Mouse (Mus musculus) forebrain, postnatal 0 days (tissue): ENCODE results near the gene Stac. TPM values are rescaled to one million over a fixed set of nuclear protein-coding genes. Genes with fewer than 3 reads are reported as not detected.

ENCODE experiments used
- ATAC-seq: fragments of 200-750 bp; cut with Nextera tagmentation; 2 replicates; pipeline ENCODE4 v1.8.0; 2017; ENCODE audit warnings: mild to moderate bottlenecking, moderate library complexity
- DNase-seq: peaks from one replicate; pipeline ENCODE4 v3.0.0-alpha.2; 2015
- H3K27ac ChIP-seq: fragments of 300-500 bp; sonication (generic); 2 replicates; pipeline ENCODE4 v1.5.1; 2014; ENCODE audit warnings: low read depth, mild to moderate bottlenecking, antibody characterized with exemption, low read length, moderate library complexity, mixed read lengths
- H3K27me3 ChIP-seq: fragments of 300-500 bp; sonication (generic); 2 replicates; pipeline ENCODE4 v1.6.1; 2014; ENCODE audit warnings: mild to moderate bottlenecking, low read length, mixed read lengths; ENCODE audit not compliant: insufficient read depth
- H3K36me3 ChIP-seq: fragments of 300-500 bp; sonication (generic); 2 replicates; pipeline ENCODE4 v1.6.1; 2014; ENCODE audit warnings: mild to moderate bottlenecking, moderate library complexity; ENCODE audit not compliant: insufficient read depth
- H3K4me1 ChIP-seq: fragments of 300-500 bp; sonication (generic); 2 replicates; pipeline ENCODE4 v1.6.1; 2014; ENCODE audit warnings: antibody characterized with exemption; ENCODE audit not compliant: insufficient read depth
- H3K4me2 ChIP-seq: fragments of 300-500 bp; sonication (generic); 2 replicates; pipeline ENCODE4 v1.6.1; 2014; ENCODE audit warnings: low read depth, mild to moderate bottlenecking, moderate library complexity
- H3K4me3 ChIP-seq: fragments of 300-500 bp; sonication (generic); 2 replicates; pipeline ENCODE4 v1.5.1; 2014; ENCODE audit warnings: low read depth, low read length, mixed read lengths
- H3K9ac ChIP-seq: fragments of 300-500 bp; sonication (generic); 2 replicates; pipeline ENCODE4 v1.6.1; 2014; ENCODE audit warnings: mild to moderate bottlenecking
- H3K9me3 ChIP-seq: fragments of 300-500 bp; sonication (generic); 2 replicates; pipeline ENCODE4 v1.6.1; 2016; ENCODE audit warnings: low read length
- CTCF ChIP-seq: sonication (generic); IDR thresholded peaks from 2 replicates; pipeline ENCODE4 v1.5.1; 2016; ENCODE audit warnings: antibody characterized with exemption, control low read depth, low read depth
- WGBS: fragments of 180-500 bp; shearing (Covaris S2); extraction: QIAGEN DNeasy Blood & Tissue Kit; methylation state at CpG from one replicate; pipeline ENCODE4 v1.1.7; 2014; 5-methylcytosine and 5-hydroxymethylcytosine counted together
- polyA plus RNA-seq: library from polyadenylated mRNA; unstranded; fragments of >200 nt; fragmentation: Nextera tagmentation; extraction: Ambion mirVana; gene quantifications from 2 replicates; pipeline ENCODE4 v1.2.1, GENCODE M21; 2015
- total RNA-seq: library from RNA; depleted of rRNA; stranded (reverse); fragments of >200 nt; gene quantifications from 2 replicates; pipeline ENCODE4 v1.2.3, GENCODE M21; 2014

Stac gene
- total and polyA plus RNA-seq, 2 experiments from 2014 or later: 7.1 to 7.5 TPM

DNA sequence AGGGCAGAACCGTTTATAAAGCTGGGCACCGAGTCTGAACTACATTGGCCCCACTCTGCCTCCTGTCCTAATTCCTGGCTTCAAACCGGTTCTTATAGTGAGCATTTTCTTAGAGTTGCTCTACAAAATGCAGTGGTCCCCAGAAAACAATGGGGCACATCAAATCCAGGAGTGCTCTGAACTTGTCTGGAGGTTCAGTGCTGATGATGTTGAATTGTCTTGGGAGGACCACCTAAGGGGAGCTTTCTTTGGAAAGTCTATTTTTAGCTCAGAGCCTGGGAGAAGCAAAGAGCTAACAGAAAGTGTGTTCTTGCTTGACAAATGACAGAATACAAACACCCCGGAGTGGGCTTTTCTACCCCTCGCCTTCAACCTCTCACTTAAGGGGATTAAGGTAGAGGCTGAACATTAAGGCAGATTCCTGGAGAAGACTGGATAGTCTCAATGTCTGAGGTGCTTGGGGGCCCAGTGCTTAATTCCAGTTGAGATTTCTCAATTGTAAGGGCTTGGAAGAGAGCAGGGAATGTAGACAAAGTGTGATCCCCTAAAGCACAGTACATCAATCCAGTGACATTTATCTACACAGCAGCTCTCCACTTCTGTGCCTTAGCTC lies 34.9 kb upstream of the Stac start:
- TF ChIP-seq CTCF: no peak
- WGBS: 13% methylated on average over 5 of the region's 5 CpGs
- DNase-seq (no peak), ATAC-seq (no peak)
- H3K27me3 ChIP-seq: no peaks in the 10 kb centered on the region
- no peak overlapping the region for H3K4me3 ChIP-seq
- no peaks in the 10 kb centered on the region for H3K4me1 ChIP-seq
- no peaks in the 10 kb centered on the region for H3K9me3 ChIP-seq
- no peak overlapping the region for H3K27ac ChIP-seq
- H3K36me3 ChIP-seq: no peaks in the 10 kb centered on the region
- H3K4me2 ChIP-seq: no peak overlapping the region
- H3K9ac ChIP-seq: no peak overlapping the region

DNA sequence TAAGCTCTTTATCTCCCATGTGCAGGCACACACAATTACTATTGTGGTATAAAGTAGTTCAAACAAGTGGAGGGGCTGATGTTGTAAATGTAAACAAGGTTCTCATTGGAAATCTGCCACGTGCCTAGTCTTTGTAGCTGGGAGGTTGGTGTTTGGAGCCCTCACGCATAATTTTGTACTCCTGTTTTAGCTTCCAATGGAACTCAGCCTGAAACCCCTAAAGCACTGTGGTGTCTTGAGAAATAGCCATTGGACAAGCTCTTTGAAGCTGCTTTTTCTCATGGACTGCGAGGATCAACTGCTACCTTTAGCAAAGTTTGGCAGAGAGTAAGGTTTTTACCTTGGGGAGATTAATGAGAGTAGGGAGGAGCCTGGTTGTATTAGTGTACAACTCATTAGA lies 24.3 kb upstream of the Stac start:
- H3K36me3 ChIP-seq: no peaks in the 10 kb centered on the region
- ATAC-seq (no peak), DNase-seq (no peak)
- no peak overlapping the region for H3K4me3 ChIP-seq
- H3K4me1 ChIP-seq: no peaks in the 10 kb centered on the region
- no peak overlapping the region for H3K27ac ChIP-seq
- H3K9ac ChIP-seq: no peak overlapping the region
- H3K9me3 ChIP-seq: no peaks in the 10 kb centered on the region
- no peaks in the 10 kb centered on the region for H3K27me3 ChIP-seq
- 48% methylated on average over 3 of the region's 3 CpGs for WGBS
- H3K4me2 ChIP-seq: no peak overlapping the region
- no peak for TF ChIP-seq CTCF

GRCm38 (mm10) chr9:111700101-111700500 lies 10.0 kb upstream of the Stac start:
- Histone ChIP-seq H3K36me3 (no peaks in the 10 kb centered on the region), H3K4me1 (no peaks in the 10 kb centered on the region), H3K4me2 (no peak overlapping the region), H3K27me3 (no peaks in the 10 kb centered on the region), H3K9me3 (no peaks in the 10 kb centered on the region), H3K4me3 (no peak overlapping the region), H3K27ac (no peak overlapping the region), H3K9ac (no peak overlapping the region)
- DNase-seq: no peak
- ATAC-seq: no peak
- TF ChIP-seq CTCF: no peak
- 65% methylated on average over 2 of the region's 2 CpGs for WGBS

GRCm38 (mm10) chr9:111690484-111690855 lies 322 bp upstream of the Stac start:
- Histone ChIP-seq H3K36me3 (no peaks in the 10 kb centered on the region), H3K9ac (peak overlapping the region; percentile 60), H3K27ac (no peak overlapping the region), H3K4me1 (peaks cover 4% of the 10 kb centered on the region; the same call in 1 of the 2 replicates), H3K4me2 (peak overlapping the region; percentile 94), H3K9me3 (no peaks in the 10 kb centered on the region), H3K27me3 (no peaks in the 10 kb centered on the region), H3K4me3 (peak overlapping the region; percentile 50)
- TF ChIP-seq CTCF: no peak
- ATAC-seq (no peak), DNase-seq (no peak)
- 10% methylated on average over 6 of the region's 6 CpGs for WGBS

DNA sequence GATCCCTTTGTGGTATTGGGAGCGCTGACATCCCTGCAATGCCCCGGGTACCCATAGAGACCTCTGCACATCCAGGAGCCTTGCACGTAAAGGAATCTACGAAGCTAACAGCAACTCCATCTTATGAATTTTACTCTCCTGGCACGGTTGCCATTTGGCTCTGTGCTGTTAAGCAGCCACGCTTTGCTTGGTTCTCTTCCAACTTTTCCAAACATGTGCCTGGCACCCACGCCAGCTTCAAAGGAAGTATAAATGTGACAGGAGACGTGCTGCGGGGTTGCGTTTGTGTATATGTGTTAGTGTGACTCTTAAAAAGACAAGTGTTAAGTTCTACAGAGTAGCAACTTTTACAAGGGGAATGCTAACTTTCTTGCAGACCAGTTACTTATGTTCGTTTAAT lies 1.0 kb downstream of the Stac start:
- no peak for TF ChIP-seq CTCF
- H3K36me3 ChIP-seq: no peaks in the 10 kb centered on the region
- no peak overlapping the region for H3K27ac ChIP-seq
- H3K27me3 ChIP-seq: no peaks in the 10 kb centered on the region
- H3K4me2 ChIP-seq: peak overlapping the region; percentile 94; the same call in 1 of the 2 replicates
- ATAC-seq (0 out of 2 replicates have a peak, but pooled peaks have one; percentile 38), DNase-seq (peak; percentile 65)
- H3K9ac ChIP-seq: no peak overlapping the region
- 47% methylated on average over 11 of the region's 11 CpGs for WGBS
- H3K9me3 ChIP-seq: no peaks in the 10 kb centered on the region
- no peak overlapping the region for H3K4me3 ChIP-seq
- H3K4me1 ChIP-seq: peaks cover 4% of the 10 kb centered on the region; the same call in 1 of the 2 replicates

GRCm38 (mm10) chr9:111684170-111684569 lies 6.0 kb downstream of the Stac start:
- 70% methylated on average over 2 of the region's 2 CpGs for WGBS
- no peak for ATAC-seq
- no peak overlapping the region for H3K4me3 ChIP-seq
- no peak overlapping the region for H3K27ac ChIP-seq
- H3K36me3 ChIP-seq: no peaks in the 10 kb centered on the region
- no peaks in the 10 kb centered on the region for H3K27me3 ChIP-seq
- DNase-seq: no peak
- H3K9ac ChIP-seq: no peak overlapping the region
- no peaks in the 10 kb centered on the region for H3K4me1 ChIP-seq
- no peaks in the 10 kb centered on the region for H3K9me3 ChIP-seq
- TF ChIP-seq CTCF: no peak
- no peak overlapping the region for H3K4me2 ChIP-seq

DNA sequence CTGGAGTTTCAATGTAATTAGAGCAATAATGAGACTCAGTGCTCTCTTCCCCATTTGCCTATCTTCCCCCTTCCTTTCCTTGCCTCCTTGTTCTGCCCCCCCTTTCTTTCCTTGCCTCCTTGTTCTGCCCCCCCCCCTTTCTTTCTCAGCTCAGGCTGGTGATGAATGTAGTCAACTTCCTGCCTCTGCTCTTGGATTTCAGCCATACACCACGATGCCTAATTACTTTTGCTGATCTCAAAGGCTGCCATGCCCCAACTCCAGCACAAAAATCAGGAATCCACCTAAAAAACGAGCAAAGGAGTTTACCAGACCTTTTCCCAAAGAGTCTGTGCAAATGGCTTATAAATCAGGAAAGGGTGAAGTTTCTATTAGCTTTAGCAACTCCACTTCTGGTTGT lies 10.6 kb downstream of the Stac start:
- DNase-seq (peak; percentile 6), ATAC-seq (no peak)
- Histone ChIP-seq H3K27ac (no peak overlapping the region), H3K4me1 (no peaks in the 10 kb centered on the region), H3K27me3 (no peaks in the 10 kb centered on the region), H3K36me3 (no peaks in the 10 kb centered on the region), H3K9ac (no peak overlapping the region), H3K4me2 (no peak overlapping the region), H3K4me3 (no peak overlapping the region), H3K9me3 (no peaks in the 10 kb centered on the region)
- 16% methylated on average over 2 of the region's 2 CpGs for WGBS
- no peak for TF ChIP-seq CTCF
